Mouse (Mus musculus): ENCODE results near the gene Cdk11b. TPM values are rescaled to one million over a fixed set of nuclear protein-coding genes. Genes with fewer than 3 reads are reported as not detected.
"Not testable (repeated sequence)": the region's sequence is repeated elsewhere in the genome, so short reads cannot be mapped to it uniquely, and the experiment has no call there.

Gene Cdk11b
- total RNA-seq, 1 experiment from 2014 or later, result 107 TPM

DNA sequence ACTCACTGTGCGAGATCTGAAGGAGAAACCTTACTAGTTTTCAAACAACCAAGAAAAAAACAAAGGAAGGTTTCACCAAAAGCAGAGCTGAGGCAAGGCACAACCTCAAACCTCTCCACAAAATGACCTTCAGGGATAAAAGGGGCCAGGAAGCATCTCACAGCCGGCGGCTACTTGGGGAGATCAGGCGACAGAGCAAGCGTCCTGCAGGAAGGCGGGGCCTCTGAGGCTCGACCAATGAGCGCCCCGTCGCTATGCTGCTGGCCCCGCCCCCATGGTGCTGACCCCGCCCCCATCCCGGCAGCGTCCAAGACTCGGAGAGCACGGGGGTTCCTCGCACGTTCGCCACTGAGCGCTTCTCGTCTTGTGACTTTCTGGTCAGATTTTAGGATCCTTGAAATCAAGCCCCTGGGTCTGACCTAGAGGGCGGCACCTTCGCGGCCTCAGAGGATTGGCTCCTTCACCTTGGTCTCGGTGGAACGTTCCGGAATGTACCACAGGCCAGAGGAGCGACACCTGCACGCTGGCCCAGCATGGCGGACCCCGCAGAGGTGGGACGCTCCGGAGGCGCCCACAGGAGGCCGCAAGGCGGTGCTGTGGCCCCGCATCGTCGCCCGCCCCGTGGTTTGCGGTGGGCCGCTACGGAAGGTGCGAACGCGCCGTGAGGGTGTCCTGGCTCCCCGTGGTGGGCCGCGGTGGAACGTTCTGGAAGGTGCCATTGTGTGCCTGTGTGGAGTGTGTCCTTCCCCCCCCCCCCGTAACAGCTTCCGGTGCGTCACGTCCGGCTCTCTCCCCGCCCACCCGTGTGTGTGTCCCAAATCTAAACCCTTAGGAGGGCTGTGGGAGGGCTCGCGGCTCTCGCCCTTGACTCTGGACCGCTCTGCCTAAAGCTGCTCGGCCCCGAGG, 23.3 kb upstream of the Cdk11b start, which contains the start of gene Slc35e2:
Gene Slc35e2 (plus strand): TSS at position 326 of the 906 bp plus-strand sequence.
- peak; percentile 84 to 89 for ATAC-seq (replicated peaks in 1 of 2; ENCODE audit: insufficient read depth in 1 of 2, low FRiP score in 2 of 2, low TSS enrichment in 1 of 2, low read depth in 1 of 2, poor library complexity in 2 of 2, severe bottlenecking in 2 of 2)

DNA sequence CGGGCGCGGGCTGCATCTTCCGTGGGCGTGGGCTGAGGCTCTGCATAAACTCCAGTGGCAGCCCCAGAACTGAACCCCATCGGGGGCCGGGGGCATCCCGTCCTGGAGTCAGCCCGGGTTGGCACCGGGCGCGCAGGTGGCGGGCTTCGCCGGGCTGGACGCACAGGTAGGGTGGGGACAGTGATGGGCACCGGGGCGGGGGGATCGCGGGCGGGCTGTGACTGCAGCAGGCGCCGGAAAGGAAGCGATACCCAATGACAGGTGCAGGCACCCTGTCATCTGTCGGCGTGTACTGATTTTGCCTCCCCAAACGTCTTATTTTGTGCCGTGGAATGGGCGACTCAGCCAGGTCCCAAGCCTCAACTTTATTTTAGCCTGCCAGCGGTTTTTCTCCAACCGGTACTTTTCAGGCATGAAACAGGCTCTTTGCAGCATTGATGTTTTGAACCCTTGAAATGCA, 22.6 kb upstream of the Cdk11b start:
- ATAC-seq (replicated peaks in 1 of 2; ENCODE audit: insufficient read depth in 1 of 2, low FRiP score in 2 of 2, low TSS enrichment in 1 of 2, low read depth in 1 of 2, poor library complexity in 2 of 2, severe bottlenecking in 2 of 2), result no peak

GRCm38 (mm10) chr4:155602753-155603152, 21.9 kb upstream of the Cdk11b start:
- ATAC-seq (replicated peaks in 1 of 2; ENCODE audit: insufficient read depth in 1 of 2, low FRiP score in 2 of 2, low TSS enrichment in 1 of 2, low read depth in 1 of 2, poor library complexity in 2 of 2, severe bottlenecking in 2 of 2), result no peak

DNA sequence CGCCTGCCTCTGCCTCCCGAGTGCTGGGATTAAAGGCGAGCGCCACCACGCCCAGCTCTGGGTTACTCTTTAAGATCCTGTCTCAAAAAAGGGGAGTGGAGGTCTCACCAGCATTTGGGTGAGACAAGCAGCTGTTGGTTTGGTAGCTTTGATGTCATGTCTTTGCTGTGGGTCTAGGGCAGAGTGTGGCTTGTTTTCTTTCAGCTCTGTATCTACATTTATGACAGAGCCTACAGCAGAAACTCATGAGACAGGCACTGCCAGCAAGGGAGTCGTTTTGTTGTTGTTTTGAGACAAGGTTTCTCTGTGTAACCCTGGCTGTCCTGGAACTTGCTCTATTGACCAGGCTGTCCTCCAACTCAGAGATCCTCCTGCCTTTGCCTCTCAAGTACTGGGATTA, 20.9 kb upstream of the Cdk11b start:
- ATAC-seq (replicated peaks in 1 of 2; ENCODE audit: insufficient read depth in 1 of 2, low FRiP score in 2 of 2, low TSS enrichment in 1 of 2, low read depth in 1 of 2, poor library complexity in 2 of 2, severe bottlenecking in 2 of 2), result no peak

DNA sequence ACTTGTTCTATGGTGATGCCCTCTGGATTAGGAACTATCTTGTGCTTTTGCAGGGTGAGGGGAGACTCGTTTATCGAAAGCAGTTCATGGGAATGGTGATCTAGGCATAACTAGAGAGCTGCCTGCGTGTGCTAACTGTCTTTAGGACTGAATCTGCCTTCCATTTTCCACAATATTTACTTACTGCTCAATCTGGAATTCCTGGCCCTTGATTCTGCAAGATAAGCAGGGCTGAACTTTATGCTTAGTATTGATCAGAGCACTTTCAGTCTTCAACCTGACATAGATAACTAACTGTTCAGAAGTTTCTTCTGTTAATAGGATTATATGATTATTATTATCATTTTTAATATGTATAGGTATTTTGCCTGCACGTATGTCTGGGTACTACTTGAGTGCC, 19.5 kb upstream of the Cdk11b start:
- ATAC-seq (replicated peaks in 1 of 2; ENCODE audit: insufficient read depth in 1 of 2, low FRiP score in 2 of 2, low TSS enrichment in 1 of 2, low read depth in 1 of 2, poor library complexity in 2 of 2, severe bottlenecking in 2 of 2), result no peak

GRCm38 (mm10) chr4:155606825-155607224, 17.8 kb upstream of the Cdk11b start:
- ATAC-seq (replicated peaks in 1 of 2; ENCODE audit: insufficient read depth in 1 of 2, low FRiP score in 2 of 2, low TSS enrichment in 1 of 2, low read depth in 1 of 2, poor library complexity in 2 of 2, severe bottlenecking in 2 of 2), result no peak

DNA sequence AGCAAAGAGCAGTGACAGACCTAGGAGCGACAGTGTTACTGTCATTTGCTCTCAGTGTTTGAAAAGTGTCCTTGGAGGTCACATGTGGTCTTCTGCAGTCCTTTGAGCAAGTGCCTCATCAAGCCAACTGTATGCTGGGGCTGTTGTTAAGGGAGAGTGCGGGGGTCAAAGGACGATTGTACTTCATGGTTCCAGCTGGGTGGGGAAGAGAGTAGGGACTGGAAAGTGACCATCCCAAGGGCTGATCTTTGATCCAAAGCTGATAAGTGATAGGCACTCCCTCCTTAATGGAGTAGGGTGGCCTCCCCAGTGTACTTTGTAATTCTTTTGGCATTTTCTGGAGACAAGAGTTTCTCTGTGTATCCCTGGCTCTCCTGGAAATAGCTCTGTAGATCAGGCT, 12.8 kb upstream of the Cdk11b start:
- ATAC-seq (replicated peaks in 1 of 2; ENCODE audit: insufficient read depth in 1 of 2, low FRiP score in 2 of 2, low TSS enrichment in 1 of 2, low read depth in 1 of 2, poor library complexity in 2 of 2, severe bottlenecking in 2 of 2), result no peak

- no peak for ATAC-seq (replicated peaks in 1 of 2; ENCODE audit: insufficient read depth in 1 of 2, low FRiP score in 2 of 2, low TSS enrichment in 1 of 2, low read depth in 1 of 2, poor library complexity in 2 of 2, severe bottlenecking in 2 of 2)
Observed at GRCm38 (mm10) chr4:155613264-155613663, 11.4 kb upstream of the Cdk11b start.

- ATAC-seq (replicated peaks in 1 of 2; ENCODE audit: insufficient read depth in 1 of 2, low FRiP score in 2 of 2, low TSS enrichment in 1 of 2, low read depth in 1 of 2, poor library complexity in 2 of 2, severe bottlenecking in 2 of 2), result no peak
Observed at GRCm38 (mm10) chr4:155618321-155618720, 6.3 kb upstream of the Cdk11b start.

- ATAC-seq (replicated peaks in 1 of 2; ENCODE audit: insufficient read depth in 1 of 2, low FRiP score in 2 of 2, low TSS enrichment in 1 of 2, low read depth in 1 of 2, poor library complexity in 2 of 2, severe bottlenecking in 2 of 2), result peak in 1 of 2 experiments; percentile 62; a peak in 1 of 4 replicates
Observed at GRCm38 (mm10) chr4:155630267-155630666, 5.6 kb downstream of the Cdk11b start.

DNA sequence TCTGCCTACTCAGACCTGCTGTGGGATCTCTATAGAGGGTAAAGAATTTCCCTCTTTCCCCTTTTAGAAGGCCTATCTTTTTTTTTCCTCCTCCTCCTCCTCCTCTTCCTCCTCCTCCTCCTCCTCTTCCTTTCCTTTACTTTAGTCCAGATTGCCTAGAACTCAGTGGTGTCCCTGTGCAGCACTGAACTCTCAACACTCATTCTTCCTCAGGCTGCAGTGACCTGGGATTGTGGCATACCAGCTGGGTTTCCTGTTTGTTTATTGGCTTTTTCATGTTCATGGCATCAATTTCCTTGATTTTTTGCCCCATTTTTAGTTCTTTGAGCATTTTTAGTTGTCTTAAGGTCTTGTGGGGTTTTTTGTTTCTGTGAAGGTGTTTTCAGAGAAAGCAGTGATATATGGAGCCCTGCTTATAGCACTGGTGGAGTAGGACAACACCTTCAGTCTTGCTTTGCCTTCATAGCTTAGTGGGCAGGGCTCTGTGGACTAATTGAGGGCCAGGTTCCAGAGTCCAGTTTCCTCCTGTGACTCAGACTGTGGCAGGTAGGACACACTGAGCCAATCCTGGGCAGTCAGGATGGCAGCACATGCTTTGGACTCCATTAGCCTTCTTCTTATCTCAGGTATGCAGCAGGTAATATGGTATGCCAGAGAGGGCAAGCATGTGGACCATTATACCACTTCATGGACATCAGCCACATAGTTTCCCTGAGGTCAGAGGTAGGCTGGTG, 11.3 kb downstream of the Cdk11b start:
- no peak for ATAC-seq (replicated peaks in 1 of 2; ENCODE audit: insufficient read depth in 1 of 2, low FRiP score in 2 of 2, low TSS enrichment in 1 of 2, low read depth in 1 of 2, poor library complexity in 2 of 2, severe bottlenecking in 2 of 2)

DNA sequence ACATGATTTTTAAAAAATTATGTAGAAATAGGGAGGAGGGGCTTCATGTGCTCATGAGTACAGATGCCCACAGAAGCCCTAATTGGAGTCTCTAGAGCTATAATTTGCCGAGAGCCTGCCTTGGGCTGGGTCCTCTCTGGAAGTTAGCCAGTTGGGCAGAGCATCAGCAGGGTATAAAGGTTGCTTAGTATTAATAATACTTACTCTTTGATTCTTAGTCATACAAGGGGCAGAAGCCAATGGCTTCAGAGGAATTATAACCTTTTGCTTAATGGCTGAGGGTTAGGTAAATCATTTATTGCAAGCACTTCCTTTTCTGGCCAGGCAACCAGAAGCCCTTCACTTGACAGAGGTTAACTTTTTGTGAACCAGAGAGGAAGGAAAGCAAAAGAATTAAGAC, 18.9 kb downstream of the Cdk11b start:
- ATAC-seq (replicated peaks in 1 of 2; ENCODE audit: insufficient read depth in 1 of 2, low FRiP score in 2 of 2, low TSS enrichment in 1 of 2, low read depth in 1 of 2, poor library complexity in 2 of 2, severe bottlenecking in 2 of 2), result no peak

DNA sequence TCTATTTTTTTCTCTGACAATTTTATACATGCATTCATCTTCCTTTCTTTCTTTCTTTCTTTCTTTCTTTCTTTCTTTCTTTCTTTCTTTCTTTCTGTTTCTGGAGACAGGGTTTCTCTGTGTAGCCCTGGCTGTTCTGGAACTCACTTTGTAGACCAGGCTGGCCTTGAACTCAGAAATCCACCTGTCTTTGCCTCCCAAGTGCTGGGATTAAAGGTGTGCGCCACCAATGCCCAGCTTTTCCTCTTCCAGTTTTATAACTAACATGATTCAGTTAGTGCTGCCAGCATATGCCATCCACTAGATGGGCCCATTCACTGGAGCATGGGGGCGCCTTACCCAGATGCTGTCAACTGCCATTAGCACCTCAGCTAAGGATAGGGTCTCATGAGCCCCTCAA, 20.7 kb downstream of the Cdk11b start, which contains the start of gene Gm10563:
Gene Gm10563 (minus strand): TSS at position 101 of the 400 bp plus-strand sequence.
- not testable (repeated sequence) for ATAC-seq (replicated peaks in 1 of 2; ENCODE audit: insufficient read depth in 1 of 2, low FRiP score in 2 of 2, low TSS enrichment in 1 of 2, low read depth in 1 of 2, poor library complexity in 2 of 2, severe bottlenecking in 2 of 2)

DNA sequence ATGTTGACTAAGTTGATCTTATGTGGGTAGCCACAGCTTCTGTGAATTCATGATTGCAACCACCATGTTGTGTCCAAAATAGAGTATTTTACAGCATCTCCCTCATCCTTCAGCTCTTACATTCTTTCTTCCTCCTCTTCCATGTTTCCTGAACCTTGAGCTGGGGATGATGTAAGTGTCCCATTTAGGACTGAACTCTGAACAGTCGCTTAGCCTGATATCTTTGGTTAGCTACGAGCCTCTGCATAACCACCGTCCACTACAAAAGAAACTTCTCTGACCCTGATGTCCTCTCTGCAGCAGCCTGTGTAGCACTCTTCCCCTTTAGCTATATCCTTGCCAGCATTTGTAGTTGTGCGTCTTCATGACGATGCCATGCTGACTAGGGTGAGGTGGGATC, 21.1 kb downstream of the Cdk11b start:
- ATAC-seq (replicated peaks in 1 of 2; ENCODE audit: insufficient read depth in 1 of 2, low FRiP score in 2 of 2, low TSS enrichment in 1 of 2, low read depth in 1 of 2, poor library complexity in 2 of 2, severe bottlenecking in 2 of 2), result no peak

GRCm38 (mm10) chr4:155649355-155649754, 24.7 kb downstream of the Cdk11b start:
- no peak for ATAC-seq (replicated peaks in 1 of 2; ENCODE audit: insufficient read depth in 1 of 2, low FRiP score in 2 of 2, low TSS enrichment in 1 of 2, low read depth in 1 of 2, poor library complexity in 2 of 2, severe bottlenecking in 2 of 2)

GRCm38 (mm10) chr4:155651553-155652269, 27.1 kb downstream of the Cdk11b start:
- ATAC-seq (replicated peaks in 1 of 2; ENCODE audit: insufficient read depth in 1 of 2, low FRiP score in 2 of 2, low TSS enrichment in 1 of 2, low read depth in 1 of 2, poor library complexity in 2 of 2, severe bottlenecking in 2 of 2), result no peak

DNA sequence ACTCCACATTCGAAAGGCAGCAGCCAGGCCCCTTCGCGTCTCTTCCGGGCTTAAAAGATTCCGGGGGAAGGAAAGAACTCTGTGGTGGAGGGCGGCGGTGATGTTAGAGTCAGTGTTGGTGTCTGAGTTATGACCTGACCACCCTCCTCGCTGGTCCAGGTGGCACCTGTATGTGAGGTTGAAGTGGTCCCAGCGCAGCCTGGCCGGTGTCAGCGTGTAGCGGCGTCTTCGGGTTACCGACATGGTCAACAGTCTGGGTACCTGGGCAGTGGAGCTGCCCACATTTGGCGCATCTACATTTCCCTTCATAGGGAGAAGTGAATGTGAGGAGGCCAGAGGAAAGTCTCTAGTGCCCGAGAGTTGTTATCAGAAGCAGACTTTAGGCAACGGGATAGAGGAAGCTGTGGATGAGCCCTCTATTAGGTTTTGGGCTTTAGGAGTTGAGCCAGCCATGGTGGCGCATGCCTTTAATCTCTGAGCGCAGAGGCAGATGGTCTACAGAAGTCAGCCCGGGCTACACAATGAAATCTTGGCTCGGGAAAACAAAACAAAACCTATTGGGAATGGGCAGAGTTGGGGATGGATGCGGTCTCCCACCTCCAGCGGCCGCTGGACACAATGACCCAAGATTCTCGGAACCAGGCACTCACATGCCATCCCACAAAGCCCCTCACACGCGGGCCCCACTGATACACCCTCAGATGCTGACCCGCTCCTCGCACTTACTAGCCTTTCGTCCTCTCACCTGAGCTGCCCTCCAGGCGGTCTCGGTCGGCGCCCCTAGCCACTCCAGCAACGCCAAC, 27.8 kb downstream of the Cdk11b start:
- ATAC-seq (replicated peaks in 1 of 2; ENCODE audit: insufficient read depth in 1 of 2, low FRiP score in 2 of 2, low TSS enrichment in 1 of 2, low read depth in 1 of 2, poor library complexity in 2 of 2, severe bottlenecking in 2 of 2), result no peak

Data from hematopoietic stem cell, adult 5-6 weeks (primary cell).